Mouse (Mus musculus) stomach, embryonic 16.5 days (tissue): ENCODE results near the gene Tmem56. TPM values are rescaled to one million over a fixed set of nuclear protein-coding genes. Genes with fewer than 3 reads are reported as not detected.

Experiments used
- ATAC-seq: fragments of 200-750 bp; cut with Nextera tagmentation; 2 replicates; pipeline ENCODE4 v1.8.0; 2017; ENCODE audit warnings: moderate number of reproducible peaks, moderate TSS enrichment; ENCODE audit not compliant: insufficient read depth, low FRiP score
- H3K27ac ChIP-seq: fragments of 300-500 bp; sonication (generic); 2 replicates; pipeline ENCODE4 v1.5.1; 2014; ENCODE audit warnings: low read length
- H3K27me3 ChIP-seq: fragments of 300-500 bp; sonication (generic); 2 replicates; pipeline ENCODE4 v1.6.1; 2014; ENCODE audit warnings: low read length, control low read depth, mixed read lengths; ENCODE audit not compliant: control insufficient read depth, insufficient read depth
- H3K36me3 ChIP-seq: fragments of 300-500 bp; sonication (generic); 2 replicates; pipeline ENCODE4 v1.6.1; 2014; ENCODE audit warnings: low read length; ENCODE audit not compliant: control insufficient read depth, insufficient read depth
- H3K4me1 ChIP-seq: fragments of 300-500 bp; sonication (generic); 2 replicates; pipeline ENCODE4 v1.6.1; 2014; ENCODE audit warnings: low read length, control low read depth, mixed read lengths; ENCODE audit not compliant: control insufficient read depth, insufficient read depth
- H3K4me2 ChIP-seq: fragments of 300-500 bp; sonication (generic); 2 replicates; pipeline ENCODE4 v1.6.1; 2014; ENCODE audit warnings: low read depth, low read length, mixed read lengths
- H3K4me3 ChIP-seq: fragments of 300-500 bp; sonication (generic); replicated peaks from 2 replicates; pipeline ENCODE4 v1.5.1; 2014; ENCODE audit warnings: mild to moderate bottlenecking, low read length
- H3K9ac ChIP-seq: fragments of 300-500 bp; sonication (generic); 2 replicates; pipeline ENCODE4 v1.6.1; 2014; ENCODE audit warnings: low read length
- H3K9me3 ChIP-seq: fragments of 300-500 bp; sonication (generic); replicated peaks from 2 replicates; pipeline ENCODE4 v1.6.1; 2016; ENCODE audit warnings: low read length, control low read depth; ENCODE audit not compliant: control insufficient read depth
- WGBS: fragments of 180-500 bp; shearing (Covaris S2); extraction: QIAGEN DNeasy Blood & Tissue Kit; methylation state at CpG from one replicate; pipeline ENCODE4 v1.1.7; 2014; 5-methylcytosine and 5-hydroxymethylcytosine counted together
- polyA plus RNA-seq: library from polyadenylated mRNA; unstranded; fragments of >200 nt; fragmentation: Nextera tagmentation; extraction: Ambion mirVana; gene quantifications from 2 replicates; pipeline ENCODE4 v1.2.1, GENCODE M21; 2015

Tmem56 gene
- polyA plus RNA-seq, 1 experiment from 2014 or later: 2.3 TPM

DNA sequence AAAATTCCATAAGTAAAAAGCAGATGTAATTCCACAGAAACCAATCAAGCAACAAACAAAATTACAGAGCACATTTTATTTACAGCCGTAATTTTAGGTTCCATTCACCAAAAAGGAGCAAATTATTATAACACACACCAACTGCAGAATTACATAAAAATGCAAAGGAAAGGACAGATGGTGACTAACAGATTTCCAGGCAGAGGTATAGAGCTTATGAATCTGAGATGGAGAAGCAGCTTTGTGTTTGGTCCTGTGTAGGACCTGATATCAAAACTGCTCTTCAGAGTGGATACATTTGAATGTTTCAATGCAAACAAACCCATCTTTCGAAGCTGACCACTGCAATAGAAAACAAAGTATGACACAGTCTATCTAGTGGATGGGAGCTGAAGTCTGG, 80.3 kb downstream of the Tmem56 start:
- Histone ChIP-seq H3K9ac (no peak overlapping the region), H3K4me1 (no peaks in the 10 kb centered on the region), H3K4me3 (no peak overlapping the region), H3K9me3 (no peaks in the 10 kb centered on the region), H3K4me2 (no peak overlapping the region), H3K27ac (no peak overlapping the region), H3K36me3 (no peaks in the 10 kb centered on the region), H3K27me3 (no peaks in the 10 kb centered on the region)
- no peak for ATAC-seq
- 74% methylated on average over 2 of the region's 2 CpGs for WGBS

DNA sequence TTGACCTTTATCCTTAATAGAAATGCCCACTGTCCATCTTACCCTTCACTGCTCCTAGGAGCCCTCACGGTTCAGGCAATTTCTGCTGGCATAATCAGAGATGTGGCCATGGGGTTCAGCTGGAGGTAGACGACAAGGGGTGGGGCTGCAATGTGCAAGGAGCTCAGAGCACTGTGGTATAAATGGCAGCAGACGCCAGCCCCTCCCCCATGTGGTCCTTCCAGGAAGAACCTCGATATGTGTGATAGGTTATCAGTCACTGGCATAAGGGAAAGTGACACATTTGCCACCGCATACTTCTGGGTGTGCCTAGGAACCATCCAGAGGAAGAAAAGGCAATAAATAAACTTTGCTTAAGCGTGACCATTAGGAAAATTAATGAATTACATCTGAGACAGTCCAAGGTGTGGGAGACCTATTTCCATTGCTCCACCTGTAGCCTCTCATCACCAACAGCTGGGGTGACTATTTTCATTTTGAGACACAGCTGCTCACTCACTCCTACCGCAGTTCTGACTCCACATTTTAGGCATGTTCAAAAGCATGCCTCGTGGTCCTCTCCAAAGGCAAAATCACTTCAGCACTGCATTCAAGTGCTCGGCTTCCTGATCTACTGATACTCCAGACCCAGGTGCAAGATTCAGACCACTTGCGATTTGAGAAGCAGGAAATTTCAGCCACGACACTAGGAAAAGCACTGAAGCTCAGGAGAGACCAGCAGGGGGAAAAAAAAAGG, 81.7 kb downstream of the Tmem56 start:
- no peaks in the 10 kb centered on the region for H3K27me3 ChIP-seq
- no peaks in the 10 kb centered on the region for H3K36me3 ChIP-seq
- no peak overlapping the region for H3K4me3 ChIP-seq
- WGBS: 46% methylated on average over 11 of the region's 11 CpGs
- H3K9me3 ChIP-seq: no peaks in the 10 kb centered on the region
- no peaks in the 10 kb centered on the region for H3K4me1 ChIP-seq
- no peak overlapping the region for H3K27ac ChIP-seq
- H3K4me2 ChIP-seq: no peak overlapping the region
- H3K9ac ChIP-seq: no peak overlapping the region
- ATAC-seq: peak; percentile 83

DNA sequence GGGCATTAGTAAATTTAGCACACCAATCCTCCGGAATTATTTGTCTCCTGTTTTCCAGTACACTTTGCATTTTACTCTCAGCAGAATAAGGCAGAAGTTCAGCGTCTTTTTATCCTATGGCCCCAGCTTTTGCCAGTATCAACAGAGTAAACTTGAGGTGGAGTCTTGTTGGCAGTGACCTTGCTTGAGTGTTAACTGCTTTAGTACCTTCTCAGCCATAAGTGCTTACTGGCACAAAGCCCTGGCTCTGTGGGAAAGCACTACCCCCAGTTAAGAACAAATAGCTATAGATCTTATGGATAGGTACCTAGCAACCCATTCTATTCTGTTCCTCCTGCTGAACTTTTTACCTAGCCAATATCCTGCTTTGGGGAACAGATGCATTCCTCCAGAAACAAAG, 93.7 kb downstream of the Tmem56 start:
- H3K4me2 ChIP-seq: no peak overlapping the region
- 68% methylated on average over 2 of the region's 2 CpGs for WGBS
- H3K9ac ChIP-seq: no peak overlapping the region
- no peak overlapping the region for H3K27ac ChIP-seq
- no peaks in the 10 kb centered on the region for H3K36me3 ChIP-seq
- ATAC-seq: no peak
- no peaks in the 10 kb centered on the region for H3K9me3 ChIP-seq
- no peaks in the 10 kb centered on the region for H3K27me3 ChIP-seq
- no peak overlapping the region for H3K4me3 ChIP-seq
- H3K4me1 ChIP-seq: 0 out of 2 replicates have a peak, but pooled peaks cover 5% of the 10 kb centered on the region

DNA sequence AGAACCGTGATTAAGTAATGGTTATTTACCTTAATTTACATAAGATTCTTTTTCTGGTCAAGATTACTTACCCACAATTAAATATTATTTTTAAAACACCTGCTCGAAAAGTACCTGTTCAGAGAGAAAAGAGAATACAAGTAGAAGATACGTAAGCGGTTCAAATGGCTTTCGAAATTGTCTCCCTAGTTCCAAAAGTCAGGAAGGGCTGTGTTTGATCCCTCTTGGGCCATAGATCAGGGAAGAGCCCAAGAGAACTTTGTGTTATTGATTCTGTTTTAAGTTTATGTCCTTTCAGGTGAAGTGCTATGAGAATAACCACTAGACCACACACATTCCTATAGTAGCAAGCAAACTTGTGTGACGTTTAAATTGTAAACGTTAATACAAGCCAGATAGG, 95.4 kb downstream of the Tmem56 start:
- H3K9me3 ChIP-seq: no peaks in the 10 kb centered on the region
- no peaks in the 10 kb centered on the region for H3K27me3 ChIP-seq
- H3K4me1 ChIP-seq: no peaks in the 10 kb centered on the region
- no peak overlapping the region for H3K27ac ChIP-seq
- no peak overlapping the region for H3K4me2 ChIP-seq
- H3K9ac ChIP-seq: no peak overlapping the region
- no peaks in the 10 kb centered on the region for H3K36me3 ChIP-seq
- WGBS: 75% methylated on average over 7 of the region's 7 CpGs
- no peak overlapping the region for H3K4me3 ChIP-seq
- no peak for ATAC-seq

DNA sequence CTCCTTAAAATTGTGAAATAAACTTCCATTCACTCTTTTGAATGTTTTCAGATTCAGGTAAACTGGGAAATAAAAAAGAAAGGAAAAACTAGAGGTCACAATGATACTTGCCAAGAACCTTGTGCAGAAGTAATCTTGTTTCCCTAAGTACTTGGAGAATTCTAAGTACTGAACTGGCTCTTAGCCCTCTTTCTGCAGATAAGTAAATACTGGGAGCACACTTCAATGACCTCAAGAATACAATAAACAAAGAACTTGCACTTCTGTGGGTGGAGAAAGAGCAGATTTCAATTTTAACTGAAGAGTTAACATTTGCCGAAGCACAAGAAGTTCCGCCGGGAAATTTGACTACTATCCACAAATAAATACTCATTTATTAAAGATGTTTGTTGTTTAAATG, 96.0 kb downstream of the Tmem56 start:
- no peaks in the 10 kb centered on the region for H3K27me3 ChIP-seq
- H3K4me1 ChIP-seq: no peaks in the 10 kb centered on the region
- H3K36me3 ChIP-seq: no peaks in the 10 kb centered on the region
- no peak overlapping the region for H3K27ac ChIP-seq
- no peak overlapping the region for H3K9ac ChIP-seq
- H3K4me3 ChIP-seq: no peak overlapping the region
- WGBS: 39% methylated on average over 3 of the region's 3 CpGs
- H3K9me3 ChIP-seq: no peaks in the 10 kb centered on the region
- H3K4me2 ChIP-seq: no peak overlapping the region
- ATAC-seq: no peak; the same call in 1 of the 2 replicates

DNA sequence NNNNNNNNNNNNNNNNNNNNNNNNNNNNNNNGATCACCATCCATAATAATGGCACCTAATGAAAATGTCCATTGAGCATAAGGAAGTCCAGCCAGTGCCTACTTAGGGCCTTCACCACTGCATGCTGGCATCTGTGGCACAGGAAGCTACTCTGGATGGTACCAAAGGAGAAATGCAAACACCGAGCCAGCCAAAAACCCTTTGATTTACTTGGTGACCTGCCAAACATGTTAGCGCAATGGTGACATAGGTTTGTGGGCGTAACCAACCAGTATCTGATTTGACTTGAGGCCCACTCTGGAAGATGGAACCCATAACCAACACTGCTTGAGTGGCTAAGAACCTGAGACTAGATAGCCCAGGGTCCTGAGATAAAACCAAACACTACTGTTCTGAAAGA, 97.7 kb downstream of the Tmem56 start:
- H3K4me3 ChIP-seq: no peak overlapping the region
- no peak overlapping the region for H3K27ac ChIP-seq
- 94% methylated on average over 3 of the region's 3 CpGs for WGBS
- H3K4me2 ChIP-seq: no peak overlapping the region
- H3K9ac ChIP-seq: no peak overlapping the region
- ATAC-seq: no peak
- no peaks in the 10 kb centered on the region for H3K36me3 ChIP-seq
- H3K9me3 ChIP-seq: no peaks in the 10 kb centered on the region
- H3K4me1 ChIP-seq: no peaks in the 10 kb centered on the region
- no peaks in the 10 kb centered on the region for H3K27me3 ChIP-seq

DNA sequence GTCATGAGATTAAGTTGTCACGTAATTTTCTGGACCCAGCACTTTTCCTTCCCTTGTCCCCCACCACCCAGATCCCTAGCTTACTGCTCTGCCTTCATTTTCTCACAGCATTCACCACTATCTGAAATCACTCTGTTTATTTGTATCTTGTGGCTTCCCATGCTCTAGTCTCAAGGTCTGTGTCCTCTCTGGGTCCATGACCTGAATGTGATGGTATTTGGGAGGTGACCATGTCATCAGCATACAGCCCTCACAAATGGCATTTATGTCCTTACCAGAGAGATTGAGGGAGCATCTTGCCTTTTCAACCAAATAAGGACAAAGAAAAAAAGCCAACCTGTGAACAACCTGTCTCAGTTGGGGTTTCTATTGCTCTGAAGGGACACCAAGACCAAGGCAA, 106.9 kb downstream of the Tmem56 start:
- Histone ChIP-seq H3K36me3 (no peaks in the 10 kb centered on the region), H3K9ac (no peak overlapping the region), H3K27ac (no peak overlapping the region), H3K27me3 (no peaks in the 10 kb centered on the region), H3K4me1 (peaks cover 3% of the 10 kb centered on the region; the same call in 1 of the 2 replicates), H3K4me2 (no peak overlapping the region), H3K4me3 (no peak overlapping the region), H3K9me3 (no peaks in the 10 kb centered on the region)
- WGBS: 90% methylated on average over 1 of the region's 1 CpGs
- no peak for ATAC-seq

DNA sequence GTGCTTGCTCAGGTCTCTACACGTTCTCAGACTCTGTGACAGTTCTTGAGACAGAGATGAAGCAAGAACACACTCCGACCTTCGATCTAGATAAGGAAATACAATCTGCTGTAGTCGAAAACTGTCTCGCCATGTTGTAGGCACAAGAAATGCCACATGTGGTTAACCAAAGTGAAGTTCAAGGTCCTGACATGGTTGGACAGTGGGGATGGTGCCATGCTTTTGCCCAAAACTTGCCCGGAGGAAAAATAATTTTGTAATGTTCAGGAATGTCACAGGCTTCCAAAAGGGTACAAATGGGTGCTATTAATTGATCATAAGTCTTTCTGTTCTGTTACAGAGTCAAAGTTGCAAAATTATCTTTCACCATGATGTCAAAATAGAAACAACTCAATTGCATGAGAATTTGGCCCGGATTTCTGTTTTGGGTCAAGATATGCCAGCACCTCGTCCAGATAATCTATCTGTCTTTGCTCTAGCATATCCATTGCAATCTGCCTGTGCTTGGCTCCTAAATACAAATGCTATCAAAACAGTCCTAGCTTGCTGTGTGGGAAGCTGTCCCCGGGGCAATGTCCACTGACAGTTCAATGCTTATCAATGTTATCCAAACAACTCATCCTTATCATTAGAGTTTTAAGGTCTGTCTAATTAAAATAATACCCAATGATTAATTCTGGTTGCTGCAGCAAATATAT, 108.5 kb downstream of the Tmem56 start:
- H3K27me3 ChIP-seq: no peaks in the 10 kb centered on the region
- H3K27ac ChIP-seq: no peak overlapping the region
- WGBS: 64% methylated on average over 9 of the region's 9 CpGs
- H3K9ac ChIP-seq: no peak overlapping the region
- H3K36me3 ChIP-seq: no peaks in the 10 kb centered on the region
- ATAC-seq: no peak
- H3K4me1 ChIP-seq: peaks cover 3% of the 10 kb centered on the region; the same call in 1 of the 2 replicates
- no peak overlapping the region for H3K4me3 ChIP-seq
- no peak overlapping the region for H3K4me2 ChIP-seq
- no peaks in the 10 kb centered on the region for H3K9me3 ChIP-seq

DNA sequence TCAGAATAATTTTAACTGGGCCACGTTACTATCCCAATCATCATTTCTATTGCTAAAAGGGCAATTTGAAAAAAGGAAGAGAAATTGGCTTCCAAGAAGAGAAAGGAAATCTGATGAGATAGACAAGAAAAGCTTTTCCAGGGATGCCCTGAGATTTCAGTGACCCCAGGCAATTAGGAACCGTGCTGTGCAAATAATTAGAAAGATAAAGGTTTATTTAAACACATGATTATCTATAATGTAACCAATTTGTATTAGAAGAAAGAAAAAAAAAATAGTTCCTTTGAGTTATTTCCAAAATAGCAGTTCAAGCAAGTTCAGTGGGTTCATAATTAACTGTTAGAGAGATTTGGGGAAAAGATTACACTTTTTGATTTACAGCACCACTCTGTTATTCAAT, 110.2 kb downstream of the Tmem56 start:
- Histone ChIP-seq H3K4me3 (no peak overlapping the region), H3K9me3 (no peaks in the 10 kb centered on the region), H3K4me2 (no peak overlapping the region), H3K27me3 (no peaks in the 10 kb centered on the region), H3K36me3 (no peaks in the 10 kb centered on the region), H3K27ac (no peak overlapping the region), H3K9ac (no peak overlapping the region), H3K4me1 (peaks cover 3% of the 10 kb centered on the region; the same call in 1 of the 2 replicates)
- WGBS: 77% methylated on average over 2 of the region's 2 CpGs
- ATAC-seq: no peak
